In genomic region chr19:6921647-6922567, GRCm38 (mm10) we compare ENCODE assay signal across 8 mouse cellular contexts. TPM values are rescaled to one million over a fixed set of nuclear protein-coding genes. Genes with fewer than 3 reads are reported as not detected.
DNase-seq lines count a peak whose midpoint lies in the region; ATAC-seq lines count a peak whose summit lies in the region.

Gene Esrra (minus strand): TSS chr19:6921813.

- ATAC-seq in hindbrain, embryonic 14.5 days (ENCODE audit: low FRiP score) = peak; percentile 95

- peaks cover 46% of the 10 kb centered on the region for H3K27me3 ChIP-seq in hindbrain, embryonic 14.5 days (ENCODE audit: control insufficient read depth, insufficient read depth, low read length)

- peak within 1 kb of the TSS; percentile 90 for H3K27ac ChIP-seq in hindbrain, embryonic 14.5 days

- H3K9me3 ChIP-seq in hindbrain, embryonic 14.5 days (ENCODE audit: control insufficient read depth, low read length) = no peaks in the 10 kb centered on the region

- DNase-seq in R1 (ENCODE audit: low read depth, low spot score) = peak; percentile 100
- DNase-seq in cerebellum, postnatal 25 days = peak; percentile 99 to 100
- peak; percentile 97 to 99 for DNase-seq in frontal cortex, postnatal 25 days (ENCODE audit: low spot score in 2 of 2)
- peak; percentile 99 for DNase-seq in hindbrain, embryonic 14.5 days (ENCODE audit: low spot score)
- peak; percentile 100 for DNase-seq in layer of hippocampus, postnatal 36 days
- DNase-seq in lung, postnatal 36 days = peak; percentile 100
- DNase-seq in retina, postnatal 1 day = peak; percentile 99
- peak; percentile 100 for DNase-seq in urinary bladder, adult 18-20 months (ENCODE audit: low spot score in 2 of 2)

- H3K4me3 ChIP-seq in hindbrain, embryonic 14.5 days (replicated peaks; ENCODE audit: low read length) = peak within 1 kb of the TSS; percentile 79

- peak within 1 kb of the TSS; percentile 94 for H3K9ac ChIP-seq in hindbrain, embryonic 14.5 days

- no peaks in the 10 kb centered on the region for H3K36me3 ChIP-seq in hindbrain, embryonic 14.5 days (replicated peaks; ENCODE audit: control insufficient read depth, insufficient read depth)

- under 1% methylated on average over 49 of the region's 66 CpGs for WGBS in hindbrain, embryonic 14.5 days

- peaks cover 25% of the 10 kb centered on the region for H3K4me1 ChIP-seq in hindbrain, embryonic 14.5 days (replicated peaks; ENCODE audit: control insufficient read depth, insufficient read depth, low read length)

- H3K4me2 ChIP-seq in hindbrain, embryonic 14.5 days (replicated peaks) = peak within 1 kb of the TSS; percentile 97

RNA-seq across cellular contexts. Expression of gene Esrra, which starts in this region (rescaled TPM):
- polyA plus RNA-seq in hindbrain, embryonic 14.5 days (2014; fragmentation: Nextera tagmentation; extraction: Ambion mirVana) = 6.2 and 7.3 TPM in 2 replicates
- 10 to 100 TPM; 57.0 to 59.8 TPM for total RNA-seq in layer of hippocampus, postnatal 36 days (2021)

Comparison
In these comparisons a context has a peak if more than half of its experiments do, and no peak if none do; other contexts are left out.
1. Peak in every context shown above with its lines: DNase-seq, ATAC-seq, H3K4me3 ChIP-seq and H3K27ac ChIP-seq.